Mouse (Mus musculus): ENCODE measurements around the gene Hoxa10. TPM values are rescaled to one million over a fixed set of nuclear protein-coding genes. Genes with fewer than 3 reads are reported as not detected.
A peak's percentile ranks its signal among the peaks of the same experiment; 100 is the strongest.

The Hoxa10 gene
- polyA plus RNA-seq, 1 experiment from 2014 or later, result not detected

- H3K4me2 ChIP-seq, result no peak overlapping the region
- no peak overlapping the region for H3K9ac ChIP-seq (ENCODE audit: low read length)
- H3K27ac ChIP-seq (ENCODE audit: low read depth, low read length), result no peak overlapping the region
- no peaks in the 10 kb centered on the region; the same call in 1 of the 2 replicates for H3K4me1 ChIP-seq (ENCODE audit: control insufficient read depth, insufficient read depth, low read length)
- peak; percentile 96 for DNase-seq (ENCODE audit: low spot score, missing footprints)
- WGBS, result under 1% methylated on average over 24 of the region's 25 CpGs
- ATAC-seq (ENCODE audit: low FRiP score), result no peak
- no peaks in the 10 kb centered on the region for H3K36me3 ChIP-seq (ENCODE audit: control insufficient read depth, insufficient read depth, low read length)
- peaks cover 96% of the 10 kb centered on the region for H3K27me3 ChIP-seq (ENCODE audit: control insufficient read depth, insufficient read depth, low read length)
- no peak overlapping the region for H3K4me3 ChIP-seq (ENCODE audit: low read depth, low read length)
- H3K9me3 ChIP-seq (ENCODE audit: control insufficient read depth, low read length), result no peaks in the 10 kb centered on the region
Observed at GRCm38 (mm10) chr6:52259081-52259790, 18.6 kb upstream of the Hoxa10 start.

DNA sequence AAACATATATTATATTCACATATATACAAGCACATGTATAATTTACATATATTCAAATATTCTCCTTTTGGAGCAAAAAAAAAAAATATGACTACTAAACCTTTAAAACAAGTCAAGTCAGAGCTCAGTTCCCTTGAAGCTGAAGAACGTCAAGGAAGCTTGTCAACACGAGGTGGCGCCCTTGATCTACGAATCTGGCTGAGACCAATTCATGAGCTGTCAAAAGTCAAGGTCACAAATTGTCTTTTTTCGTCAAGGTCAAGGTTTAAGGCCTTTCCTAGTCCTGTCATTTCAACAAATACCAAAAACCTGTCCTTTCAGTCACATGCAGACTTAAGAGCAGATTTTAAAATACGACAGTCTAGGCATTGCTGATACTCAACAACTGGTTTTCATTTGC lies 16.3 kb upstream of the Hoxa10 start:
- H3K9ac ChIP-seq (ENCODE audit: low read length), result no peak overlapping the region

GRCm38 (mm10) chr6:52253511-52254500 lies 13.2 kb upstream of the Hoxa10 start:
- Histone ChIP-seq H3K36me3 (ENCODE audit: control insufficient read depth, insufficient read depth, low read length) (no peaks in the 10 kb centered on the region), H3K9ac (ENCODE audit: low read length) (no peak overlapping the region), H3K4me2 (no peak overlapping the region), H3K9me3 (ENCODE audit: control insufficient read depth, low read length) (no peaks in the 10 kb centered on the region), H3K4me1 (ENCODE audit: control insufficient read depth, insufficient read depth, low read length) (no peaks in the 10 kb centered on the region), H3K27ac (ENCODE audit: low read depth, low read length) (no peak overlapping the region), H3K27me3 (ENCODE audit: control insufficient read depth, insufficient read depth, low read length) (peaks cover 96% of the 10 kb centered on the region), H3K4me3 (ENCODE audit: low read depth, low read length) (no peak overlapping the region)
- DNase-seq (ENCODE audit: low spot score, missing footprints) (peak; percentile 98), ATAC-seq (ENCODE audit: low FRiP score) (no peak)
- under 1% methylated on average over 59 of the region's 59 CpGs for WGBS

More for the DNA sequence above, 16.3 kb upstream of the Hoxa10 start:
- Histone ChIP-seq H3K4me3 (ENCODE audit: low read depth, low read length) (no peak overlapping the region), H3K4me1 (ENCODE audit: control insufficient read depth, insufficient read depth, low read length) (no peaks in the 10 kb centered on the region; the same call in 1 of the 2 replicates), H3K36me3 (ENCODE audit: control insufficient read depth, insufficient read depth, low read length) (no peaks in the 10 kb centered on the region), H3K27me3 (ENCODE audit: control insufficient read depth, insufficient read depth, low read length) (peaks cover 96% of the 10 kb centered on the region), H3K9me3 (ENCODE audit: control insufficient read depth, low read length) (no peaks in the 10 kb centered on the region), H3K4me2 (no peak overlapping the region), H3K27ac (ENCODE audit: low read depth, low read length) (no peak overlapping the region)
- DNase-seq (ENCODE audit: low spot score, missing footprints) (peak; percentile 99), ATAC-seq (ENCODE audit: low FRiP score) (no peak)
- WGBS, result 1% methylated on average over 6 of the region's 6 CpGs

DNA sequence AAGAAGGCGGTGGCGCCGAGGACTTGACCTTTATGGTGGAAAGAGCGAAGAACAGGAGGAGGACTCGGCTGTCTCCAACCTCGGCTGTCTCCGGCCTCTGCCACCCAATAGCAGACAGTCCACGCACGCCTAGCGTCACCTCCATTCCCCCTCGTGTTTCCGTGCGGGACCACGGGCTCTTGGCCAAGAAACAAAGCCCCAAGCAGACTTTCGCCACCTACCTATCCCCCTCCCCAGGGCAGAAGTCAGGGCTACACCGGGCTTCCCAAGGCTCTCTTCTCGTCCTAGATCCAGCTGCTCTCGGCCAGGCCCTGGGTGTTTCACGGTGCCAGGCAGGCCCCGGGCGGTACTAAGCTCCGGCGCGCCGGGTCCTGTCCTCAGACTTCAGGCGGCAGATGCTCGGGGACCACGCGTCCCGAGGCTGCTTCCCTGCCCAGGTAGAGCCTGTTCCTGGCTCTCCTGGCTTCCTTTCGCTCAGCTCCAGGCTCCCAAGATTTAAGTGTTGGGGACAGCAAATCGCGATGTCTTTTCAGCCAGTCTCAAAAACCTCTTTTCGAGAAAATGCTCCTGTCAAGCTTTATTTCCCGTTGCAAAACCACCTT lies 12.2 kb upstream of the Hoxa10 start:
- no peaks in the 10 kb centered on the region for H3K4me1 ChIP-seq (ENCODE audit: control insufficient read depth, insufficient read depth, low read length)
- H3K4me3 ChIP-seq (ENCODE audit: low read depth, low read length), result no peak overlapping the region
- WGBS, result 2% methylated on average over 35 of the region's 35 CpGs
- ATAC-seq (ENCODE audit: low FRiP score) (no peak), DNase-seq (ENCODE audit: low spot score, missing footprints) (peak; percentile 95)
- H3K9ac ChIP-seq (ENCODE audit: low read length), result no peak overlapping the region
- H3K9me3 ChIP-seq (ENCODE audit: control insufficient read depth, low read length), result no peaks in the 10 kb centered on the region
- no peaks in the 10 kb centered on the region for H3K36me3 ChIP-seq (ENCODE audit: control insufficient read depth, insufficient read depth, low read length)
- H3K27ac ChIP-seq (ENCODE audit: low read depth, low read length), result no peak overlapping the region
- H3K27me3 ChIP-seq (ENCODE audit: control insufficient read depth, insufficient read depth, low read length), result peaks cover 96% of the 10 kb centered on the region
- H3K4me2 ChIP-seq, result no peak overlapping the region

GRCm38 (mm10) chr6:52252016-52252774 lies 11.5 kb upstream of the Hoxa10 start:
- no peaks in the 10 kb centered on the region for H3K9me3 ChIP-seq (ENCODE audit: control insufficient read depth, low read length)

GRCm38 (mm10) chr6:52251177-52251879 lies 10.7 kb upstream of the Hoxa10 start:
- ATAC-seq (ENCODE audit: low FRiP score) (no peak), DNase-seq (ENCODE audit: low spot score, missing footprints) (peak; percentile 93)
- H3K27ac ChIP-seq (ENCODE audit: low read depth, low read length), result no peak overlapping the region
- H3K36me3 ChIP-seq (ENCODE audit: control insufficient read depth, insufficient read depth, low read length), result no peaks in the 10 kb centered on the region
- no peak overlapping the region for H3K4me2 ChIP-seq
- peaks cover 100% of the 10 kb centered on the region for H3K27me3 ChIP-seq (ENCODE audit: control insufficient read depth, insufficient read depth, low read length)
- no peak overlapping the region for H3K4me3 ChIP-seq (ENCODE audit: low read depth, low read length)
- no peaks in the 10 kb centered on the region for H3K4me1 ChIP-seq (ENCODE audit: control insufficient read depth, insufficient read depth, low read length)
- no peak overlapping the region for H3K9ac ChIP-seq (ENCODE audit: low read length)
- H3K9me3 ChIP-seq (ENCODE audit: control insufficient read depth, low read length), result no peaks in the 10 kb centered on the region
- 12% methylated on average over 7 of the region's 7 CpGs for WGBS

More at GRCm38 (mm10) chr6:52252016-52252774, 11.5 kb upstream of the Hoxa10 start:
- Histone ChIP-seq H3K36me3 (ENCODE audit: control insufficient read depth, insufficient read depth, low read length) (no peaks in the 10 kb centered on the region), H3K4me3 (ENCODE audit: low read depth, low read length) (no peak overlapping the region), H3K27ac (ENCODE audit: low read depth, low read length) (no peak overlapping the region), H3K4me1 (ENCODE audit: control insufficient read depth, insufficient read depth, low read length) (no peaks in the 10 kb centered on the region), H3K4me2 (no peak overlapping the region), H3K27me3 (ENCODE audit: control insufficient read depth, insufficient read depth, low read length) (peaks cover 98% of the 10 kb centered on the region), H3K9ac (ENCODE audit: low read length) (no peak overlapping the region)
- WGBS, result 2% methylated on average over 24 of the region's 24 CpGs
- ATAC-seq (ENCODE audit: low FRiP score) (no peak), DNase-seq (ENCODE audit: low spot score, missing footprints) (peak; percentile 97)

GRCm38 (mm10) chr6:52249826-52250225 lies 9.2 kb upstream of the Hoxa10 start:
- ATAC-seq (ENCODE audit: low FRiP score) (no peak), DNase-seq (ENCODE audit: low spot score, missing footprints) (no peak)
- Histone ChIP-seq H3K36me3 (ENCODE audit: control insufficient read depth, insufficient read depth, low read length) (no peaks in the 10 kb centered on the region), H3K4me3 (ENCODE audit: low read depth, low read length) (no peak overlapping the region), H3K9me3 (ENCODE audit: control insufficient read depth, low read length) (no peaks in the 10 kb centered on the region), H3K4me1 (ENCODE audit: control insufficient read depth, insufficient read depth, low read length) (no peaks in the 10 kb centered on the region), H3K27ac (ENCODE audit: low read depth, low read length) (no peak overlapping the region), H3K4me2 (no peak overlapping the region), H3K27me3 (ENCODE audit: control insufficient read depth, insufficient read depth, low read length) (peaks cover 100% of the 10 kb centered on the region), H3K9ac (ENCODE audit: low read length) (no peak overlapping the region)
- 0% methylated on average over 4 of the region's 4 CpGs for WGBS

DNA sequence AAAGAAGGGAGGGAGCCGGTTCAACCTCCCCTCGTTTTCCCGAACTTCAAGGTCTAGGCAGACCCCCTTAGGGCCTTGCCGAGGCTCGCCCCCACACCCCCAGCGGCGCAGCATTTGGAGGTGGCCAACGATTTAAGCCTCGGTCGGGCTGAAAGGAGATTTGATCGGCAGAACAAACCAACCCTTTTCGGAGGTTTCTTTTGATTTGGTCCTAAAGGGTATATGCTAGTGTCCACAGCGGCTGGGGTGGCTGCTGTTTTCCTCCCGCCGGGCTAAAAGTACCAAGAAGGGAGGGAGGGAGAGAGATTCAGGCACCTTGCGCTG lies 8.7 kb upstream of the Hoxa10 start:
- no peak overlapping the region for H3K4me2 ChIP-seq
- H3K4me1 ChIP-seq (ENCODE audit: control insufficient read depth, insufficient read depth, low read length), result no peaks in the 10 kb centered on the region
- H3K9ac ChIP-seq (ENCODE audit: low read length), result no peak overlapping the region
- H3K27me3 ChIP-seq (ENCODE audit: control insufficient read depth, insufficient read depth, low read length), result peaks cover 100% of the 10 kb centered on the region
- no peak overlapping the region for H3K4me3 ChIP-seq (ENCODE audit: low read depth, low read length)
- no peaks in the 10 kb centered on the region for H3K36me3 ChIP-seq (ENCODE audit: control insufficient read depth, insufficient read depth, low read length)
- no peak for ATAC-seq (ENCODE audit: low FRiP score)
- DNase-seq (ENCODE audit: low spot score, missing footprints), result no peak
- no peak overlapping the region for H3K27ac ChIP-seq (ENCODE audit: low read depth, low read length)
- no peaks in the 10 kb centered on the region for H3K9me3 ChIP-seq (ENCODE audit: control insufficient read depth, low read length)
- 1% methylated on average over 15 of the region's 16 CpGs for WGBS

All from midbrain, embryonic 11.5 days (tissue).